Mouse (Mus musculus) thymus, adult 2 months (tissue): ENCODE data around the gene Psmc3ip.

Experiments
- CTCF ChIP-seq: fragments of 200-500 bp; IDR thresholded peaks from 2 replicates; pipeline ENCODE4 v1.5.1; 2012; ENCODE audit warnings: mild to moderate bottlenecking, control low read depth, low read length, moderate library complexity, borderline replicate concordance; ENCODE audit not compliant: control insufficient read depth, poor library complexity, insufficient read depth; ENCODE audit errors: extremely low read depth
- POLR2A ChIP-seq: fragments of 200-500 bp; IDR thresholded peaks from 2 replicates; pipeline ENCODE4 v1.6.1; 2012; ENCODE audit warnings: mild to moderate bottlenecking, low read length, control low read depth, moderate library complexity; ENCODE audit not compliant: control insufficient read depth, poor library complexity, insufficient read depth; ENCODE audit errors: extremely low read depth

DNA sequence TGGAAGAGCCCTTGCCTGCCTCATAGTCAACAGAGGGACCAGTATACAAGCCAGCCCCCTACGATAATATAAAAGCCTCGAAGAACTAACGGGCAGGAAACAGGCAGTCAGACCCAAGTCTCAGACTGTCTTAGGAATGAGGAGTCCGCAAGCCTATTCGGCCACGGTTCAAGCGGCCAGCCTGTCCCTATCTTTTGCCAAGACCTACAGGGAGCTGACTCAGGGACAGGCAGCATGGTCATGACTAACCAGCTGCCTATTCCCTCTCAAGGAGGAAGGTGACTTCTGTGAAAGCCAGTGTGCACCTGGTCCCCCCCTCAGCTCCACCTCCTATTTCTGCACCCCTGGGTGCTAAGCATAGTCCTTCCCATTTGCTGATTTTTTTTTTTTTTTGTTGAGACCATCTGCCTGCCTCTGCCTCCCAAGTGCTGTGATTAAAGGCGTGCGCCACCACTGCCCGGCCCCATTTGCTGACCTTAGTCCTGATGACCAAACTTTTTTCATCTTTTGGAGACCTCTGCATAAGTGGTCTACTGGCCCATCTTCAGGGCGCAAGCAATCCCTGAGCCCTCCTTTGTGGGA lies 33.9 kb upstream of the Psmc3ip start:
- TF ChIP-seq CTCF (no peak), POLR2A (no peak)
